Mouse (Mus musculus) thymus, adult 18-20 months (tissue): ENCODE measurements at regions not wholly inside any gene's neighbourhood (a gene's known extent, or its start where the extent isn't known, plus 50 kb on each side); places are given as distances from the start of the nearest gene placed in this dataset.

Source experiments
- DNase-seq, 2 experiments: peaks; one replicate each; pipeline ENCODE4 v3.0.0; 2022; ENCODE audit warnings: mixed read lengths in 2 of 2

- no peak for DNase-seq
These were observed 59.0 kb upstream of the 1700016C15Rik start for GRCm38 (mm10) chr1:177670576-177670975.

DNA sequence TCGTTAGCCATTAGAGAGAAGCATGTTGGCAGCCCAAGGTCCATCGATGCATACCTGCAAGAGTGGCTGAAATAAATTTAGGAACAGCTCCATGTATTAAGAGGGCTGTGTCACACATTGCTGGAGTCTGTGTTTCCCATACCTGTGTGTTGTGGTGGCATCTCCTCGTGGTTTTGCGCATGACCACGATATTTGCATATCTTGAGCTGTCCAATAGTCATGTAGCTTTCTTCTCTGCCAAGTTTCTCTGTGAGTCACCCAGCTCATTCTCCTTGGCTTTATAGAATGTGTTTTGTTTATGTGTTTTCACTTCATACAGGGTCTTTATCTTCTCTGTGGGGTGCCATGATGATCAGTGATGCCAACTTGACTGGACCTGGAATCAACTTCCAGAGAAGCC is 53.0 kb upstream of the 1700016C15Rik start:
- no peak for DNase-seq

DNA sequence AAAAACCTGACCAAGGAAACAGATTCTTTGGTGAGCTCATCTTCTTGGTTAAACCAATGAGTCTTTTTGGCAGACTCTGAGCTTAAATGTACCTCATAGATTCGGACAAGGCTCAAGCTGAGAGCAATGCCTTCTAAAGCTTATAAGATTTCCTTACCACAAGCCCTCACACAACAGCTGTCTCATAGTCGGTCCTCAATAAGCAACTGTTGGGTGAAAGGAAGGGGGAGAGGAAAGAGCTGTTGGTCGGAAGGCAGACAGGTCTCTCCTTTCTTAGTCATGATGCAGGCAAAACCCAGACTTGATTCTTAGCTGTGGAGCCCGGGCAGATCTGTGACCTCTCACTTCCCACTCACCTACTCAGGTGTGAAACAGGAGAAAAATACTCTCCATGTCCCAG is 50.8 kb upstream of the 1700016C15Rik start:
- DNase-seq, result no peak
